Comparison of ENCODE assay signal across 10 mouse cellular contexts in genomic region chr15:25589916-25590315, GRCm38 (mm10). TPM values are rescaled to one million over a fixed set of nuclear protein-coding genes. Genes with fewer than 3 reads are reported as not detected.
DNase-seq lines count a peak whose midpoint lies in the region; ATAC-seq and TF ChIP-seq lines count a peak whose summit lies in the region.
"Had no signal": no experiment of that assay in that cellular context is flagged by ENCODE, and none has a peak within 500 bp of the region (broad histone marks: within the 10 kb centered on the region; RNA-seq: fewer than 3 reads in every experiment).

No protein-coding gene starts in this region.

- no peaks in the 10 kb centered on the region for H3K9me3 ChIP-seq in liver, embryonic 16.5 days (replicated peaks; ENCODE audit: control insufficient read depth, low read length)
- H3K9me3 ChIP-seq in hindbrain, postnatal 0 days (ENCODE audit: low read length): no peaks in the 10 kb centered on the region
- H3K9me3 ChIP-seq: neural tube, embryonic 12.5 days had no signal

- no peaks in the 10 kb centered on the region for H3K36me3 ChIP-seq in liver, embryonic 16.5 days (ENCODE audit: control insufficient read depth, insufficient read depth)
- H3K36me3 ChIP-seq in hindbrain, postnatal 0 days (ENCODE audit: insufficient read depth, low read length): no peaks in the 10 kb centered on the region
- H3K36me3 ChIP-seq: G1E; neural tube, embryonic 12.5 days had no signal

- no peak overlapping the region for H3K4me2 ChIP-seq in liver, embryonic 16.5 days (ENCODE audit: low read depth, low read length)
- H3K4me2 ChIP-seq in hindbrain, postnatal 0 days (ENCODE audit: low read depth, low read length): no peak overlapping the region
- H3K4me2 ChIP-seq: neural tube, embryonic 12.5 days had no signal

- TF ChIP-seq CTCF in hindbrain, postnatal 0 days (IDR thresholded peaks at IDR 0.05; ENCODE audit: low read depth): no peak

- no peaks in the 10 kb centered on the region for H3K27me3 ChIP-seq in liver, embryonic 16.5 days (ENCODE audit: control insufficient read depth, insufficient read depth, low read depth, low read length)
- no peaks in the 10 kb centered on the region for H3K27me3 ChIP-seq in hindbrain, postnatal 0 days (ENCODE audit: insufficient read depth, low read length)
- H3K27me3 ChIP-seq: neural tube, embryonic 12.5 days had no signal

- no peak overlapping the region for H3K9ac ChIP-seq in liver, embryonic 16.5 days (ENCODE audit: low read depth, low read length)
- H3K9ac ChIP-seq in hindbrain, postnatal 0 days (replicated peaks; ENCODE audit: low read length): no peak overlapping the region
- H3K9ac ChIP-seq: neural tube, embryonic 12.5 days had no signal

- H3K4me1 ChIP-seq in liver, embryonic 16.5 days (ENCODE audit: control insufficient read depth, low read depth, low read length): no peaks in the 10 kb centered on the region; the same call in 1 of the 2 replicates
- H3K4me1 ChIP-seq in hindbrain, postnatal 0 days (ENCODE audit: insufficient read depth, low read length): no peaks in the 10 kb centered on the region; the same call in 1 of the 2 replicates
- H3K4me1 ChIP-seq: neural tube, embryonic 12.5 days had no signal

- 0 out of 2 replicates have a peak, but pooled peaks have one; percentile 8 for ATAC-seq in liver, embryonic 16.5 days (ENCODE audit: low read depth)
- ATAC-seq in hindbrain, postnatal 0 days: no peak

- H3K4me3 ChIP-seq in liver, embryonic 16.5 days (ENCODE audit: low read depth, low read length): no peak overlapping the region
- H3K4me3 ChIP-seq in hindbrain, postnatal 0 days (ENCODE audit: low read length): no peak overlapping the region
- H3K4me3 ChIP-seq: neural tube, embryonic 12.5 days had no signal

- 69% methylated on average over 5 of the region's 5 CpGs for WGBS in liver, embryonic 16.5 days (ENCODE audit: insufficient replicate concordance)
- 78% methylated on average over 5 of the region's 5 CpGs for WGBS in hindbrain, postnatal 0 days

- DNase-seq in spleen, postnatal 36 days (ENCODE audit: low spot score in 2 of 2): peak; percentile 15 to 28
- no peak for DNase-seq in spleen, adult 12 weeks (ENCODE audit: low spot score)
- DNase-seq in heart, adult 9 months (ENCODE audit: low spot score in 2 of 2): peak; percentile 35 to 39
- DNase-seq in testis, postnatal 10 days (ENCODE audit: low spot score): peak; percentile 70
- DNase-seq in hindbrain, postnatal 0 days (ENCODE audit: low spot score): no peak
- no peak for DNase-seq in gastrocnemius, postnatal 25 days
- no peak for DNase-seq in embryo, embryonic 9.5 days (ENCODE audit: extremely low spot score)

- no peak overlapping the region for H3K27ac ChIP-seq in liver, embryonic 16.5 days (ENCODE audit: low read length)
- H3K27ac ChIP-seq in hindbrain, postnatal 0 days: no peak overlapping the region
- H3K27ac ChIP-seq: neural tube, embryonic 12.5 days had no signal

RNA-seq across cellular contexts. Expression of gene Myo10, which starts 32.4 kb away (rescaled TPM):
- 3.4 and 4.5 TPM in 2 replicates for polyA plus RNA-seq in liver, embryonic 16.5 days (2015; fragmentation: Nextera tagmentation; extraction: Ambion mirVana)
- 29.2 and 29.6 TPM in 2 replicates for total RNA-seq in hindbrain, postnatal 0 days (2014; rRNA removed)
- 30.0 and 34.4 TPM in 2 replicates for polyA plus RNA-seq in hindbrain, postnatal 0 days (2015; fragmentation: Nextera tagmentation; extraction: Ambion mirVana)
- total RNA-seq in gastrocnemius, postnatal 25 days (2021): 10 to 100 TPM; 36.3 to 50.5 TPM
- polyA plus RNA-seq: G1E had no signal

Comparison
In these comparisons a context has a peak if more than half of its experiments do, and no peak if none do; other contexts are left out.
1. DNase-seq: peak in spleen, postnatal 36 days (2 of 2), heart, adult 9 months (2 of 2) and testis, postnatal 10 days (single experiment); none in spleen, adult 12 weeks (single experiment), hindbrain, postnatal 0 days (single experiment), gastrocnemius, postnatal 25 days (single experiment) and embryo, embryonic 9.5 days (single experiment).